ENCODE assay signal across 26 mouse cellular contexts in genomic region chr15:103547983-103548382, GRCm38 (mm10). TPM values are rescaled to one million over a fixed set of nuclear protein-coding genes. Genes with fewer than 3 reads are reported as not detected.
DNase-seq lines count a peak whose midpoint lies in the region; TF ChIP-seq lines count a peak whose summit lies in the region.
"Had no signal": no experiment of that assay in that cellular context is flagged by ENCODE, and none has a peak within 500 bp of the region (broad histone marks: within the 10 kb centered on the region; RNA-seq: fewer than 3 reads in every experiment).

No protein-coding gene starts in this region.

- H3K27ac ChIP-seq in gastrocnemius, adult 2 months, result no peak overlapping the region
- H3K27ac ChIP-seq in left cerebral cortex, adult 2 months, result no peak overlapping the region
- H3K27ac ChIP-seq: heart, embryonic 10.5 days; hindbrain, embryonic 15.5 days; liver, embryonic 13.5 days; midbrain, embryonic 10.5 days had no signal

- peak; percentile 32; the same call in 1 of the 2 replicates for TF ChIP-seq CTCF in gastrocnemius, adult 2 months (IDR thresholded peaks at IDR 0.05)
- TF ChIP-seq CTCF in left cerebral cortex, adult 2 months (IDR thresholded peaks at IDR 0.05), result peak; percentile 23

- intact Hi-C loops in gastrocnemius, adult 2 months (cut with DNase I), result no loop called here
- intact Hi-C loops in left cerebral cortex, adult 2 months (cut with DNase I), result no loop called here

- DNase-seq in gastrocnemius, adult 2 months, result no peak
- DNase-seq in gastrocnemius, postnatal 4 days (ENCODE audit: low spot score in 2 of 2), result no peak
- DNase-seq in left cerebral cortex, adult 2 months (ENCODE audit: extremely low spot score in 1 of 2, low spot score in 2 of 2), result peak in 1 of 2 experiments; percentile 6
- DNase-seq in left cerebral cortex, adult 11 months (ENCODE audit: low spot score), result no peak
- peak; percentile 0 for DNase-seq in urinary bladder, postnatal 25 days (ENCODE audit: low spot score)
- DNase-seq in urinary bladder, postnatal 10 days (ENCODE audit: low spot score), result no peak
- no peak for DNase-seq in frontal cortex, postnatal 36 days (ENCODE audit: low spot score in 2 of 2)
- DNase-seq in yolk sac, embryonic 10.5 days (ENCODE audit: low spot score), result no peak
- DNase-seq: adrenal gland, adult 8-10 months; B cell, adult 2 months; cerebellum, adult 18-20 months; gastrocnemius, postnatal 10 days; heart, postnatal 10 days; kidney, adult 2 months; kidney, postnatal 4 days; left cerebral cortex, postnatal 4 days; liver, embryonic 13.5 days; lung, postnatal 14 days; right cerebral cortex, postnatal 4 days; thymus, postnatal 4 days had no signal

- no peak overlapping the region for H3K4me3 ChIP-seq in gastrocnemius, adult 2 months
- H3K4me3 ChIP-seq in left cerebral cortex, adult 2 months, result no peak overlapping the region
- H3K4me3 ChIP-seq: erythroblast, embryonic 14.5 days; heart, embryonic 10.5 days; hindbrain, embryonic 15.5 days; liver, embryonic 13.5 days; midbrain, embryonic 10.5 days had no signal

RNA-seq across cellular contexts. Expression of gene Ppp1r1a, which starts 10.2 kb away (rescaled TPM):
- 100 to 1,000 TPM in 1 of 2 experiments, 10 to 100 TPM in 1; 67.6 to 107 TPM for total RNA-seq in gastrocnemius, adult 2 months (2021)
- total RNA-seq in gastrocnemius, postnatal 4 days (2021), result 10 to 100 TPM; 62.0 to 73.9 TPM
- 100 to 1,000 TPM; 140 to 150 TPM for total RNA-seq in left cerebral cortex, adult 2 months (2021)
- total RNA-seq: common myeloid progenitor, adult 5-6 weeks; G1E had no signal

RNA-seq across cellular contexts. Expression of gene Glycam1, which starts 16.9 kb away (rescaled TPM):
- not detected for total RNA-seq in gastrocnemius, adult 2 months (2021)
- total RNA-seq in gastrocnemius, postnatal 4 days (2021), result not detected
- not detected for total RNA-seq in left cerebral cortex, adult 2 months (2021)
- total RNA-seq: adrenal gland, adult 8-10 months; common myeloid progenitor, adult 5-6 weeks; G1E; gastrocnemius, postnatal 10 days; heart, postnatal 10 days; left cerebral cortex, postnatal 4 days had no signal

RNA-seq across cellular contexts. Expression of gene Pde1b, which starts 45.1 kb away (rescaled TPM):
- total RNA-seq in gastrocnemius, adult 2 months (2021), result under 1 TPM; 0.42 to 0.51 TPM
- 1 to 10 TPM; 2.6 TPM for total RNA-seq in gastrocnemius, postnatal 4 days (2021)
- total RNA-seq in left cerebral cortex, adult 2 months (2021), result 100 to 1,000 TPM; 138 to 175 TPM

Comparison
In these comparisons a context has a peak if more than half of its experiments do, and no peak if none do; other contexts are left out.
1. RNA of gene Pde1b, which starts 45.1 kb away (total RNA-seq): 138 to 175 TPM in left cerebral cortex, adult 2 months; 2.6 TPM in gastrocnemius, postnatal 4 days and 0.42 to 0.51 TPM in gastrocnemius, adult 2 months; every median in the first group is over 10 times any median in the second.